Mouse (Mus musculus) olfactory bulb, adult 2 months (tissue): ENCODE measurements around the gene Gm11027.

Experiments used
- CTCF ChIP-seq: fragments of 200-500 bp; IDR thresholded peaks from 2 replicates; pipeline ENCODE4 v1.5.1; 2012; ENCODE audit warnings: low read depth, mild to moderate bottlenecking, low read length, moderate library complexity; ENCODE audit not compliant: insufficient read depth
- POLR2A ChIP-seq: fragments of 200-500 bp; IDR thresholded peaks from 2 replicates; pipeline ENCODE4 v1.6.1; 2012; ENCODE audit warnings: mild to moderate bottlenecking, low read depth, low read length, moderate library complexity; ENCODE audit not compliant: insufficient read depth

DNA sequence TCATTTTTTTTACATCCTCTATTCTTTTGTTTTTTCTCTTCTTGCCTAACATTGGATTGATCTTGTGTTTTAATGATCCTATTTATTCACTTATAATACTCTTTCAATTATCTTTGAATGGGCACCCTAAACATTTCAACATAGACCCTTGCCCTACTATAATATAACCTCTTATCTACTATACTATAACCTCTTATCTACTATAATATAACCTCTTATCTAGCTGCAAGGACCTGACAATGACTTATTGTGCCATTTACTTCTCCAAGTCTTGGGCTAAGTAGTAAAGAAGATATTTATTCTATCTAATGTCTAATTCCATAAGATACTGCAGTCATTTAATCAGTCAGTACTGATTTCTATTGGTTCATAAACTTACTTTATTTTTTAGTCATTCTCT, 36.8 kb upstream of the Gm11027 start:
- TF ChIP-seq CTCF: no peak
- no peak for TF ChIP-seq POLR2A
